Mouse (Mus musculus) kidney, postnatal 36 days (tissue): Measurements from ENCODE around the gene 5830411N06Rik.

Source experiments
- DNase-seq, 2 experiments: peaks; one replicate each; pipeline ENCODE4 v3.0.0; 2021 to 2022; ENCODE audit warnings: mixed read lengths in 2 of 2

5830411N06Rik gene

DNA sequence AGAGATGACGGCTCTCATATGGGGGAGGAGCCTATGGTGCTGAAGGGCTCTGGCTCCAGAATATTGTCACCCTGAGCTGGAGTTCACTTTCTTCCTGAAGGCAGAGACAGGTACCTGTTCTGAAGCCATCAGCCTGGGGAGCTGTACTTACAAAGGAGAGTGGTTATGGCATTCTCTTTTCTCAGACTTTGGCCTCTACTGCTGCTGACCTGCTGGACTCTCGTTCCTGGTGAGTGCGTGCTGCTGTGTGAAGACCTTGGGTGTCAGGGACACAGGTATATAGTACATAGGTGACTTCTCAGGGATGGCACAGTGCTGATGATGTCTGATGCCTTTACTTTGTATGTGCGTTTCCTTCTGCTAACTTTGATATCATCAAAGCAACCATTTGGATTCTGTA, at the start of gene 5830411N06Rik:
Gene 5830411N06Rik (plus strand): TSS at position 69 of the 400 bp plus-strand sequence.
- DNase-seq, result peak in 1 of 2 experiments; percentile 23

DNA sequence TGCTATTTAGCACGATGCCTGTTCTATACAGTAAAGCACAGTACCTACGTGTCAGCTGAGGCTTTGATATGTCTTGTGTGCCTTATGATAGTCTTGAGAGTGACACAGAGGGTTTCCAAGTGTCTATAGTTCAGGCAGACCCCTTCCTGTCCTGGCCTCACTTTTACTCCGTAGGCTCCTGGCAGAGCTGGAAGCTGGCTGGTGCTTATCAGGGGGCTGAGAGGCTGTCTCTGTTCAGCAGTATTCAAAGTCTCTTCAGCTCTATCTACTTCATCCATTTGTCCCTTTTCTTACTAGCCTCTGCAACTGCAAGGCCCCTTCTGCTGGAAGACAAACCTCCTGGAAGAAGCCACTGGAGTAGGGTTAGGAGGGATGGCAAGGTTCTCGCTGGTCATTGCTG, 46.0 kb upstream of the 5830411N06Rik start:
- no peak for DNase-seq

DNA sequence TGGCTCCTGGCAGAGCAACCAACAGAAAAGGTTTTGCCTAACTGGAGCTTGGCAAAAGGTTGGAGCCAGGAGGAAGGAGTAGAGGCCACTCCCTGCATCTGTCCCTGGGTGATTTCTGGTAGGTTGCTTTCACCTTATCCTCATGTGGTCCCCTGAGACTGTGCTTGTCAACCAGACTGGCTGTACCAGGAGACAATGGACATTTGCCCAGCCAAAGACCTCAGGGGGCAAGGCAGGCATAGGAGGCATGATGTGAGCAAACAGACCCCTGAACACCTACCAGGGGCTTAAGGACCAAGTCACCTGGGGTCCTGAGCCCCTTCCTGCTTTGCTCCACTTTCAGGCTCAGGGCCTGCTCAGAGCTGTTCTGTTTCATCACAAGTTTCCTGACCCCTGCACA, 41.2 kb upstream of the 5830411N06Rik start, which contains the start of gene Olfr524:
Gene Olfr524 (minus strand): TSS at position 101 of the 400 bp plus-strand sequence.
- DNase-seq, result no peak

DNA sequence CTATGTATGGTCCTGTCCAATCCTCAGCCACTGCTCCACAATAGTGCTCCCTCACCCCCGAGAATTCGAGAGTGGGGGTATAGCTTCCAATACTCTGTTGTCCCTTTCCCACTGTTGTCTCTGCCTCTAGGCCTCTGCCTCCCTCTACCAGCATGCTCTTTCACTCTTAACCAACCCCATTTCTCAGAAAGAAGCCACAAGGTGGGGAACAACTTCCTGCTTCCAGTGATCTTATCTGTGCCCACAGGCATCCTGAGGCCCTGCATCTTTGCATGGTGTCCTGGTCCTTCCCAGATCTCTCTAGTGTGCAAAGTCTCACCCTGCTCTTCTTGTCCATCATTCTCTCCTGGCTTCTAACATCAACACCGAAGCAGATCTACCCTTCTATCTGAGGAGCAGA, 40.2 kb upstream of the 5830411N06Rik start:
- no peak for DNase-seq

DNA sequence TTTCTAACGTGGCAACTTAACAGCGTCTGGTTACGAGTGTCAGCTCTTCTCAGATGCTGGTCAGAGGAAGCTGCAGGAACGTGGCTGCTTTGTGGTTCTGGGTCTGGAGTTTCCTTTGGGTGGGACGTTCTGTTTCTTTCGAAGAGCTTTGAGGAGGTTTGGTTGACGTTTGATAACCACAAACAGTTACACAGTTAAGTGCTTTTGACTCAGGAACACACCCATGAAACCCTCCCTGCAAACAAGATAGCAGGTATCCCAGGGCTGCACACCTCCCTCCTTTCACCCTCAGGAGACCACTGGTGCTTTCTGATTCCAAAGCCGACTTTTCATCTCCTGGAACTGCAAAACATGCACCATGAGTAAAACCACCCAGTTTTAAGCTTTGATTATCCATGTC, 38.9 kb upstream of the 5830411N06Rik start:
- no peak for DNase-seq

DNA sequence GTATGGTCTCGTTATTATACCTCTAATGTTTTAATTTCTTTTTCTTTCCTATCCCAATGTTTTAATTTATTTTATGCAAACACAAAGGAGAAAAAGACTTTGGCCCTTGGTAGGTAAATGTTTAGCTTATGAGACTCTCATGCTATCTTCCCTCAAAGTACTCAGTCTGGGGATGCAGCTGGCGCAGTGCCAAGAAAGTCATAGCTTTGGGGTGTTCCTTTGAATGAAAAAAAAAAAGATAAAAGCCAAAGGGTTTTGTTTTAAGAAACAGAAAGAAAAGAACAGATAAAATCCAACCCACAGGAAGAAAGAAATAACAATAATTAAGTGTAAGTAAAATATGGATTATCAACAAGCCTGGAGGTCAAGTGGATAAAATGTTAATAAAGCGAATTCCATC, 38.4 kb upstream of the 5830411N06Rik start:
- DNase-seq, result peak; percentile 16 to 53

DNA sequence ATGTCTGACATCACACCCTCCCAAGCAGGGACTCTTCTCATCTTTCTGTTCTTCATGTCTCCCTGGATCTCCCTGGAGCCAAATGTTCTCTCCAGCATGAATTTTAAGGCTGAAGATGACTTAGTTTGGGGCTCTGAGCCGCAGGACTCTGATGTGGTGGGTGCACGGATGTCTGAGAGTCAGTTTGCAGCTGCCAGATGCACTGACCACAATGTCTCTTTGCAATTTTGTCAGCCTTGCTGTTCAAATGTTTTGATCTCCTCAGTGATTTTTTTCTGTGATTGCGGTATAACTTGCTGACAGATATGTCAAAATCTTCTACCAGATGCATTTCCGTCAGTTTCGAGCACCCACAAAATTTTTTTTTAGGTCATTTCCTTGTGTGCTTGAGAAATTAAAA, 33.2 kb upstream of the 5830411N06Rik start:
- DNase-seq, result no peak

DNA sequence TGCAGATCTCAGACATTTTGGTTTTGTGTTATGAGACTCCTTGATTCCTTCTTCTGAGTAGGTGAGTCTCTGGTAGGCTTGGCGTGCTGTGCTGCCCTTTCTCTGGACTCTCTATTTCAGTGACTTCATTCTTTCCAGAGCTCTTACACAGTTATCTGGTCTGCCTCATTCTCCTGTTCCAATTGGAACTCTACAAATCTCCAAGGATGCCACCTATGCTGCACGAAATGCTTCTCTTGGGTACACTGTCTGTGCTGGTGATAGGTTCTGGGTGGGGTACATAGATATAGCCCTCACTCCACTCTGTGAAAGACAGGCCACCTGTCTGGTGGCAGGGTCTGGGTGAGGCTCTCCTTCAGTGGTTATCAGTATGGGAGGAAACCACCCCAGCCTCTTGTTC, 29.1 kb upstream of the 5830411N06Rik start, which contains the start of gene Cd163l1:
Gene Cd163l1 (plus strand): TSS at position 301 of the 400 bp plus-strand sequence.
- DNase-seq, result no peak

DNA sequence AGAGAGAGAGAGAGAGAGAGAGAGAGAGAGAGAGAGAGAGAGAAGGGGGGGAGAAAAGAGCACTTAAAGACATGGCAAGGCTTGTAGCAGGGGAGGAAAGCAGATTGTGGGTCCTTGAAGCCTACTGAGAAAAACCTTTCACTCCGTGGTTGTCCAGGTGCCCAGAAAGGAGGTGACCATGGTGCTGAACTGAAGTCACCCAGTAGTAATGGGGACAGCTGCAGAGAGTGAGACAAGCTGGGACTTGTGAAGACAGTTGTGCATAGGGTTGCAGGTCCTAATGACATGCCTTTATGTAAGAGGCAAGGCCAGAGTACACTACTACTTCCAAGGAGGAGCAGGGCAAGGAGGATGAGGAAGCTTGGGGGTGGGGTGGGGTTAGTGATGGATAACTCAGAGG, 27.8 kb upstream of the 5830411N06Rik start:
- DNase-seq, result peak in 1 of 2 experiments; percentile 38

DNA sequence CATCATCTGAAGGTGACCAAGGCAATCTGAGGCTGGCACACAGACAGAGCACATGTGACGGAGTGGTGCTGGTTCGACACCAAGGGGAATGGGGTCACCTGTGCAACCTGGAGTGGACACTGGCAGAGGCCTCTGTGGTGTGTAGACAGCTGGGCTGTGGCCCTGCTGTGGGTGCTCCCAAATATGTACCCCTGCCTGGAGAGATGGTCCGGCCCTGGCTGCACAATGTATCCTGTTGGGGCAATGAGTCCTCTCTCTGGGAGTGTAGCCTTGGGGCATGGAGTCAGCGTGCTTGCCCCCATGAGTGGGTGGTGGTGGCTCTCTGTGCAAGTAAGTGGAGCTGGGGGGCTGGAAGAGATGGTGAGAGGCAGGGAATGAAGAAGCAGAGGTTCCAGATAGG, 26.7 kb upstream of the 5830411N06Rik start:
- DNase-seq, result no peak

DNA sequence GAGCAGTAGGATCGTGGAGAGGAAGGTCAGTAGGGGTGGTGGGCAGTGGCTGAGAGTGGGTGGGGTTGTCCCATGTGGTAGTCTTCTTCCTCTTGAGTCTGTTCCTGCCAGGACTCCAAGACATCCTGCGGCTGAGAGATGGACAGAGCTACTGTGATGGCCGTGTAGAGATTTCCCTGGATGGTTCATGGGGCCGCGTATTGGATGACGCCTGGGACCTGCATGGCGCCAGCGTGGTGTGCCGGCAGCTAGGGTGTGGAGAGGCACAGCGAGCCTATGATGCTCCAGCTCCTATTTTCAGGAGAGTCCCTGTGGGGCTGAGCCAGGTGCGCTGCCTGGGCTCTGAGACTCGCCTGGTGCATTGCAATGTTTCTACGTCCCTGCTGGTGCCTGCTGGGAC, 22.9 kb upstream of the 5830411N06Rik start:
- no peak for DNase-seq

DNA sequence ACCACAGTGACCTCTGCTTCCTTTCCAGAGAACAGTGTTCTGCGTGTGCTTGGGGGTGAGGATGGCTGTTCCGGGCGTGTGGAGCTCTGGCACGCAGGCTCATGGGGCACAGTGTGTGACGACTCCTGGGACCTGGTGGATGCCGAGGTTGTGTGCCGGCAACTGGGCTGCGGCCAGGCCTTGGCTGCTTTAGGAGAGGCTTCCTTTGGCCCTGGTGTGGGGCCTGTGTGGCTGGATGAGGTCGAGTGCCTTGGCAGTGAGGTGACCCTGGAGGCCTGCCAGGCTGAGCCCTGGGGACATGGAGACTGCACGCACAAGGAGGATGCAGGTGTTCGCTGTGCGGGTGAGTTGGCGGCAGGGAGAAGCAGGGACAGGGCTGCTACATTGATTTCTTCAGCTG, 18.6 kb upstream of the 5830411N06Rik start:
- DNase-seq, result peak; percentile 58 to 80

DNA sequence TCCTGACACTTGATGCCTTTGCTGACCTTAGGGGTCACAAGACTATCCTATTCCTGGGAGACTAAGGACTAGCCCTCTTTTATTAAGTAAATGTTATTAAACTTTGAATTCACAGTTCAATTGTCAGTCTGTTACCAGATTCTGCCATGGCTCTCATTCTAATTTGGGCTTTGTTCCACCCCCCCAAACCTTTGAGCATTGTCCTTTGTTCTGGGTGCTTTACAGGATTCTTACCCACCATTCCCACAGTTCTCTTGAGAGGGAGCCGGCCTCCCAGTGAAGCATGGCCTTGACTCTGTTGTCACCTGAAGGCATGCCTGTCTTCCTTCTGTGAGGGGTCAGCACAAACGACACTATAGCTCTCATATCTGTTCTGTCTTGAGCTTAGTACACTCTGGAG, 16.1 kb upstream of the 5830411N06Rik start:
- DNase-seq, result no peak

DNA sequence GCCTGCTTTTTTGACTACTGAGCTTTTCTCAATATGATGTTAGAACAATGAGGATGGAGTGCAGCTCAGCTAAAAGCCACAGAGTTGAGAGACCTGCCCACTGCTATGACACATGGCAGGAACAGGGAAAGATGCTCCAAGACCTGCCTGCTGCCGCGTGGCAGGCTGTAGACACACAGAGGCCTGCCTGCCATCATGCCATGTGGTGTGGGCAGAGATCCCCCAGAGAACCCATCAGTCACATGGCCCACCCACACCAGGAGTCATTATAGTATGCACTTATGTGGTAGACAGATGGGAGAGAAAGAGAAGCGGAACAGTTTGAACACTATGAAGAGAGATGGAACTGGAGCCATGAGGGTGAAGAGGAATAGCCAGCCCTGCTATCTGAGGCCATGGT, 13.4 kb upstream of the 5830411N06Rik start:
- no peak for DNase-seq

DNA sequence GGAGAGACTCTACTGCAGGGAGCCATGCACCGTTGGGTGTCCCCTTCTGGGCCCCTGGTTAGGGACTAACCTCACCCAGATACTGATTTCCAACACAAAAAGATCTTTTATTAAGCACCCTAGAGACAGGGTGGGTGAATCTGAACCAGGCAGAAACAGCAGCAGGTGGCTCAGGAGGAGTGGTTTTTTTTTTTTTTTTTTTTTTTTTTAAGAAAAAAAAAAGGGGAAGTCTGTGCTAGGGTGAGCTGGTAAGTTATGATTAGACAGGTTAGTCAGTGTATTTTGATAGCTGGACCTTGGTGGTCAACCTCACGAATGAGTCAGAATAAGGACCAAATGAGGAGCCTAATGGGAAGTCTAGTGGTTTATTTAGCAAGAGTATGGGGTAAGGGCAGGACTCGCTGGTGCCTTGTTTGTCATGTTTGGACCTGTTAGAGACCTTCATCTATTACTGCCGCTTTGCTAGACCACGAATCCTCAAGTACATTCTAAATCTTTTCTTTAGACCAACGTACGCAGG, 6.8 kb downstream of the 5830411N06Rik start:
- DNase-seq, result no peak

DNA sequence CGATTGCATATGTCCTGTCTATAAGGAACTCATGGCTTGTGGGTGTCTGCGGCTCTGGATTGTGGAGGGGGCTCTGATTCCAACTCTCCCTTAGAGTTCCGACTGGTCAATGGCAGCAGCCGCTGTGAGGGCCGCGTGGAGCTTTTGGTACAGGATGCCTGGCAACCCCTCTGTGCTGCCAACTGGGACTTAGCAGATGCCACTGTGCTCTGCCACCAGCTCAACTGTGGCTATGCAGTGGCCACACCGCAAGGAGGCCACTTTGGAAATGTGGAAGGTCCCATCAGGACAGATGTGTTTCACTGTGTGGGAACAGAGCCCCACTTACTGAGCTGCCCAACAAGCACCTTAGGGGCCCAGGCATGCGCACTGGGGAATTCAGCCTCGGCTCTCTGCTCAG, 48.7 kb downstream of the 5830411N06Rik start:
- no peak for DNase-seq

DNA sequence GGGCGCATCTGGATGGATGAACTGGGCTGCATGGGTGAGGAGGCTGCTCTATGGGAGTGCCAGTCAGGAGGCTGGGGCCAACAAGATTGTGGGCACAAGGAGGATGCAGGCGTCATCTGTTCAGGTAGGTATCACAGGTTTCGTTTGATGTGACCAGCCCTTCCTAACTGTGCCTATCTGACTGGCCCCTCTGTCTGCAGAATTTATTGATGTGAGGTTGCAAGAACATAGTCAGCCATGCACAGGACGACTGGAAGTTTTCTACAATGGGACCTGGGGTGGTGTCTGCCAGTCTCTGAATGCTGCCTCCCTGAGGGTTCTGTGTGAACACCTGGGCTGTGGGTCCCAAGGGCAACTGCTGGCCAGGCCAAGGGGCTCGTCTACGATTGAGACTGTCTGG, 49.8 kb downstream of the 5830411N06Rik start:
- DNase-seq, result no peak

DNA sequence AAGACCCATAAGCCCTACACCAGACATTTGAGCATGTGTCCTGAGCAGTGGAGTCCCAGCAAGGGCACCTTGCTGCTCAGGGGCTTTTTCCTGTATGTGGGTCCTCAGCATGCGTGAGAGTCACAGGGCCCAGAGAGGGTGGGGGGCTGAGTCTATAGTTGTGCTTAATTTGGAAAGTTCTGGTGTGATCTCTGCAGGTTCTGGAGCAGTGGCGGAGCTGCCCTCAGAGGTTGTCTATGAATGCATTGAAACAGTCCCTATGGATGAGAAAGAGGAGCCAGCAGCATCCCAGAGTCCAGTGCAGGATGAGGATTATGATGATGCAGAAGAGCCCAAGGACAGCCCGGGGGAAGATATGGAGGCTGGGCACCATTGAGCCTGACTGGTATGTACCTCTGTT, 52.3 kb downstream of the 5830411N06Rik start:
- DNase-seq, result no peak

DNA sequence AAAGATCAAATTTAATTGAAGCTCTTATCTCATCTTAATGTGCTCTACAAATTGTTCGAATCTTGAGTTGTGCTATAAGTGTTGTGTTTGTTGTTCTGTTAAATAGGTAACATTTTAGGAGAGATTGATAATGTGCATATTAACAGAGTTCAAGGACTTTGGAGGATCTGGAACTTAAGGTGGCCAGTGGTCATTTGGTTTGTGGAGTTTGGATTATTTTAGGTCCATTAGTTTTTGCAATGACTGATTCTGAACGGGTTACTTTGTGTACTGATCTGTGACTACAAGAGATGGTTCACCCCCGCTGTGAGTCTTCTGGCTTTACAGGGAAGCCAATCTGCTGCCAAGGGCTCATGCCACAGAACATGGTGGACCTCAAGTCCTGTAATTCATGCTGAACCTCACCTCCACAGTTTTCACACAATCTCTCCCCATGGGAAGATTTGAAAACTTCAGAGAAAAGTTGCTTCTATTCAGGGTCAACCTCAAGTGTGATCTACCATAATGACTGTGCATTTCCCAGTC, 72.8 kb downstream of the 5830411N06Rik start:
- DNase-seq, result peak in 1 of 2 experiments; percentile 19

DNA sequence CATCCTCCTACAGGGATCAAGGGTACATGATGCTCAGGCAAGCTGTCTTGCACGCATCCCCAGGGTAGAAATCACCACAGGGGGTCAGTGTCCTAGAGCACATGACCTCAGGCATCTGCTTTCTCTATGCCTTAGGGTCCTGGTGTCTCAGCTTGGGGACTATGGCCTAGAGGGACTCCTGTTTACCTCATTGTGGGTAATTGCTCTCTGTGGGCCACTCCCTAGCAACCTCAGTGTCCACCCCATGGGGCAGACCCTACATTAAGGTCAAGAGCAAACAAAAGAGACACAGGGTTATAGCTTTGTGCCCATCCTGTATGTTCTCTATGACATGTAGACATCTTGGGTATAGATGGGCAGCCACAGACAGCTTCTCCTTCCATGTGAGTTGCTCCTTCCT, 73.5 kb downstream of the 5830411N06Rik start, which contains the start of gene Olfr525:
Gene Olfr525 (plus strand): TSS at position 301 of the 400 bp plus-strand sequence.
- no peak for DNase-seq

DNA sequence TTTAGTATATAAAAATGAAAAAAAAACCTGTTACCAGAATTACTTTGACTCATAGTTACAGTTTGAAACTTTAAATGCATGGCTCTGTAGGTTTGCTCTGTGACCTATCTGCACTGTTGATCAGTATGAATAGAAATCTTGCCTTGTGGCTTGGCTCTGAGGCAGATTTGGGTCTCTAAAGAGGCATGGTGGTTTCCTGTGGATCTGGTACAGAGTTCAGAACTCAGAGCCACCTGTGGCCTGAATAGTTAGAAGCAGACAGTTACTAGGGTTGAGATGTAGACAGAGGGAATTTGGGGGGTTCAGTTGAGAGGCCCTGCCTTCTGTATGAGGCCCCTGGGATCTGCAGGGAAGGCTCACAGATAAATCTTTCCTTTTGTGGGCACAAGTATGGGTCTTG, 74.1 kb downstream of the 5830411N06Rik start:
- DNase-seq, result no peak

DNA sequence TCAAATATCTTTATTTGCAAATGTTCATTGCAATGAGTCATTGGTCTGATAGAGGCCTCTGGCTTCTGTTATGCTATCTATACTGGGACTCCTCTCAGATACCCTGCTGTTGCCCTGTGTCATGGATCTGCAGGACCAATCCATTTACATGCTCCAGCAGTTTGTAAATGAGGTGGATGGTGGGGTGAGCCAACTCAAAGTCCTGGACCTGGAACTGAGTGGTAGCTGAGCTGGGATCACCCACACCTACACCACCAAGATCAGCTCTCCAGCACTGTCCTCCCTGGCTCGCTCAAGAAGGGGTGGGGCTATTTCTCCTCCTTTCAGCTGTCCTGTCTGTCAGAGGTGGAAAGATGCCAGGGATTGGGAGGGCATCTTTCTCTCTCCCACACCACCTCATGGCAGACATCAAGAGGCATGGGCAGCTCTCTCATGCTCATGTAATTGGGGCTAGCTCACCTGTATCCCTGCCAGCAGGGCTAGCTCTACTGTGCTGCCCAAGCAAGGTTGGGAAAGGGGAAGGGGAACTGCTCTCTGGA, 82.8 kb downstream of the 5830411N06Rik start:
- no peak for DNase-seq

DNA sequence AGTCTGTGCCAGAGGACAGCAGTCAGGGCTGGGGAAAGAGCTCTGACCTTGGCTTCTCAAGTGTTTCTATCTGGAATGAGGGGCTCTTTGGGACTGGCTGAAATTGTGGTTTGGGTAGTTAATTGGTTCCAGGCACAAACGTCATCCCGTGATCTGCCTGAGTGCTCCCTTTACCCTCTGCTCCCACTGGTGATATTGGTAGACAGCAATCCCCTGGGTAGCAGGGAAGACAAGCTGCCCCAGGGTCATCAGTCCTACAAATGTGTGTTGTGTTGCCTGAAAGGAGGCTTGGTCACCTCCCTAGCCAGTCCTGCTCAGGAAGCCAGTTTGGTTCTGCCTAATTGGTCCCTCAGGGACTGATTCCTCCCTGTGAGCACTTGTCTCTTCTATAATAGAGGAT, 86.6 kb downstream of the 5830411N06Rik start, which contains the start of gene Olfr527:
Gene Olfr527 (plus strand): TSS at position 301 of the 400 bp plus-strand sequence.
- no peak for DNase-seq
